Mouse (Mus musculus) ES-Bruce4 (cell line): Measurements from ENCODE around the gene E2f6.

Experiments
- CTCF ChIP-seq: IDR thresholded peaks from one replicate; pipeline ENCODE4 v1.8.1; 2011; ENCODE audit warnings: low read depth, low read length
- EP300 ChIP-seq: IDR thresholded peaks from 2 replicates; pipeline ENCODE4 v1.6.1; 2011; ENCODE audit warnings: low read depth, low read length; ENCODE audit not compliant: insufficient read depth
- POLR2A ChIP-seq: IDR thresholded peaks from one replicate; pipeline ENCODE4 v1.8.1; 2011; ENCODE audit warnings: low read length; ENCODE audit not compliant: insufficient read depth

DNA sequence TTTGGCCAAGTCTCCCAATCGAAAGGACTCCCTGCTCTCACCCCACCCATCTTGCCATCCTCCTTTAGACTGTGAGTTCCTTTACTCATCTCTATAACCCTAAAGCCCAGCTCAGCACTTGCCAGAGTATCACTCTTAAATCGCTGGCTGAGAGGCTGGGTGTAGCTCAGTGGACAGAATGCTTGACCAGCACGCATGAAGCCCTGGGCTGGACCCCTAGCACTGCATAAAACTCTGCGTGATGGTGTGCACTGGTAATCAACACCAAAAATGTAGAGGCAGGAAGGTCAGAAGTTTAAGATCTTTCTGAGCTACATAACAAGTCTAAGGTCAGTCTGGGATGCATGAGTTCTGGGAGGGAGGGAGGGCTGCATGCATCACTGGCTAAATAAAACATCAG lies 36.2 kb upstream of the E2f6 start:
- no peak for TF ChIP-seq CTCF
- TF ChIP-seq POLR2A, result no peak
- no peak for TF ChIP-seq EP300
